Mouse (Mus musculus) kidney, adult 2 months (tissue): Measurements from ENCODE around the gene Fhit.

ENCODE experiments used
- CTCF ChIP-seq: fragments of 200-500 bp; conservative IDR thresholded peaks from 2 replicates; pipeline ENCODE4 v1.5.1; 2011; ENCODE audit warnings: low read depth, mild to moderate bottlenecking, control low read depth, low read length, moderate library complexity, mixed read lengths; ENCODE audit not compliant: insufficient read depth, insufficient read length
- POLR2A ChIP-seq: fragments of 200-500 bp; IDR thresholded peaks from one replicate; pipeline ENCODE4 v1.6.1; 2011; ENCODE audit warnings: low read depth, low read length, control low read depth

GRCm38 (mm10) chr14:10047123-10047783 lies 1114.6 kb downstream of the Fhit start:
- no peak for TF ChIP-seq POLR2A
- TF ChIP-seq CTCF: no peak
